Mouse (Mus musculus): ENCODE measurements around the gene Ccl1. TPM values are rescaled to one million over a fixed set of nuclear protein-coding genes. Genes with fewer than 3 reads are reported as not detected.

Gene Ccl1
- polyA plus RNA-seq, 1 experiment from 2014 or later = not detected

- Histone ChIP-seq H3K27me3 (replicated peaks; ENCODE audit: control insufficient read depth, insufficient read depth, low read length) (no peaks in the 10 kb centered on the region), H3K4me2 (ENCODE audit: low read length) (no peak overlapping the region), H3K9ac (ENCODE audit: low read length) (no peak overlapping the region), H3K4me1 (ENCODE audit: control insufficient read depth, insufficient read depth, low read length) (no peaks in the 10 kb centered on the region), H3K27ac (ENCODE audit: low read depth, low read length) (no peak overlapping the region), H3K36me3 (ENCODE audit: control insufficient read depth, insufficient read depth, low read length) (no peaks in the 10 kb centered on the region), H3K9me3 (replicated peaks; ENCODE audit: control insufficient read depth, low read length) (no peaks in the 10 kb centered on the region), H3K4me3 (ENCODE audit: low read depth, low read length) (no peak overlapping the region)
- ATAC-seq (no peak), DNase-seq (ENCODE audit: low spot score) (no peak)
- 86% methylated on average over 2 of the region's 2 CpGs for WGBS
These were observed 132.0 kb downstream of the Ccl1 start for GRCm38 (mm10) chr11:82173491-82173890.

- Histone ChIP-seq H3K27ac (ENCODE audit: low read depth, low read length) (no peak overlapping the region), H3K4me2 (ENCODE audit: low read length) (no peak overlapping the region), H3K27me3 (replicated peaks; ENCODE audit: control insufficient read depth, insufficient read depth, low read length) (no peaks in the 10 kb centered on the region), H3K4me1 (ENCODE audit: control insufficient read depth, insufficient read depth, low read length) (no peaks in the 10 kb centered on the region), H3K4me3 (ENCODE audit: low read depth, low read length) (no peak overlapping the region), H3K9ac (ENCODE audit: low read length) (no peak overlapping the region), H3K36me3 (ENCODE audit: control insufficient read depth, insufficient read depth, low read length) (no peaks in the 10 kb centered on the region), H3K9me3 (replicated peaks; ENCODE audit: control insufficient read depth, low read length) (no peaks in the 10 kb centered on the region)
- DNase-seq (ENCODE audit: low spot score) (no peak), ATAC-seq (no peak)
- WGBS = 80% methylated on average over 7 of the region's 7 CpGs
These were observed 134.0 kb downstream of the Ccl1 start for GRCm38 (mm10) chr11:82171316-82172071.

DNA sequence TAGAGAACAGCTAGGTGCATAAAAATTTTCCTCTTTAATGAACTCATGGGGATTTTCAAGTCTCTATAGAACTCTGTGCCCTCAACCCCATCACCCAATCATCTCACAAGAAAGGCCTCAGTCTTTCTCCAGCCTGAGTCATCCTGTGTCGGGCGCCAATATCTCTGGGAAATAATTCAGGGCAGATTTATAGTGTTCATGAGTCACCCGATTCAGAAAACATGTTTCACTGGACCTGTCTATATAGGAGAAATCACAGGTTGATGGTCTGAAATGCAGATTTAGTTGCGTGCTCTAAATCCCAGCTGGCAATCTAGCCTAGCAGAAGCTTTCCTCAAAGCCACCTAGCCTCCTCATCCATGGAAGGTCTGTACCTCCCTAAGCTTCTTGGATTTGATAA lies 136.0 kb downstream of the Ccl1 start:
- H3K27me3 ChIP-seq (replicated peaks; ENCODE audit: control insufficient read depth, insufficient read depth, low read length) = no peaks in the 10 kb centered on the region
- H3K4me3 ChIP-seq (ENCODE audit: low read depth, low read length) = no peak overlapping the region
- H3K4me2 ChIP-seq (ENCODE audit: low read length) = no peak overlapping the region
- H3K9ac ChIP-seq (ENCODE audit: low read length) = no peak overlapping the region
- no peaks in the 10 kb centered on the region for H3K9me3 ChIP-seq (replicated peaks; ENCODE audit: control insufficient read depth, low read length)
- WGBS = 95% methylated on average over 4 of the region's 4 CpGs
- no peaks in the 10 kb centered on the region for H3K36me3 ChIP-seq (ENCODE audit: control insufficient read depth, insufficient read depth, low read length)
- H3K27ac ChIP-seq (ENCODE audit: low read depth, low read length) = no peak overlapping the region
- no peaks in the 10 kb centered on the region for H3K4me1 ChIP-seq (ENCODE audit: control insufficient read depth, insufficient read depth, low read length)
- no peak for ATAC-seq
- DNase-seq (ENCODE audit: low spot score) = no peak

DNA sequence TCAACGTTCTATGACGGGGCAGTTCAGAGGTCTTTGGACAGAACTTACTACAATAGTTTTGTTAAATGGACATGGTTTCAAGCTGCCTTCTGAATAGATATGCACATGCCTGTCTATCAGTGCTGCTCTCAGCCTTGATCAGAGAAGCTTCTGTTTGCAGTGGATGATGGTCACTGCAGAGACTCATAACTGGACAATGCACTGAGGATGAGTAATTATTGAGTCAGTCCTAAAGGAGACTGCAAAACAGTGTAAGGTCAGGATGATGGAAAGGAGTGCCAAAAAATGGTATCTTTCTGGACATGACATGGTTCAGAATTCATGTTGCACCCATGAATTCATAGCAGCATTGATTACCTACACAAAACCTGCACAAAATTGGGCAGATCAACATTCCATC lies 137.2 kb downstream of the Ccl1 start:
- no peak overlapping the region for H3K4me3 ChIP-seq (ENCODE audit: low read depth, low read length)
- H3K27ac ChIP-seq (ENCODE audit: low read depth, low read length) = no peak overlapping the region
- DNase-seq (ENCODE audit: low spot score) = no peak
- no peak overlapping the region for H3K4me2 ChIP-seq (ENCODE audit: low read length)
- H3K9ac ChIP-seq (ENCODE audit: low read length) = no peak overlapping the region
- H3K9me3 ChIP-seq (replicated peaks; ENCODE audit: control insufficient read depth, low read length) = no peaks in the 10 kb centered on the region
- H3K36me3 ChIP-seq (ENCODE audit: control insufficient read depth, insufficient read depth, low read length) = no peaks in the 10 kb centered on the region
- no peaks in the 10 kb centered on the region for H3K27me3 ChIP-seq (replicated peaks; ENCODE audit: control insufficient read depth, insufficient read depth, low read length)
- no peaks in the 10 kb centered on the region for H3K4me1 ChIP-seq (ENCODE audit: control insufficient read depth, insufficient read depth, low read length)
- no peak for ATAC-seq
- WGBS = 99% methylated on average over 2 of the region's 2 CpGs

DNA sequence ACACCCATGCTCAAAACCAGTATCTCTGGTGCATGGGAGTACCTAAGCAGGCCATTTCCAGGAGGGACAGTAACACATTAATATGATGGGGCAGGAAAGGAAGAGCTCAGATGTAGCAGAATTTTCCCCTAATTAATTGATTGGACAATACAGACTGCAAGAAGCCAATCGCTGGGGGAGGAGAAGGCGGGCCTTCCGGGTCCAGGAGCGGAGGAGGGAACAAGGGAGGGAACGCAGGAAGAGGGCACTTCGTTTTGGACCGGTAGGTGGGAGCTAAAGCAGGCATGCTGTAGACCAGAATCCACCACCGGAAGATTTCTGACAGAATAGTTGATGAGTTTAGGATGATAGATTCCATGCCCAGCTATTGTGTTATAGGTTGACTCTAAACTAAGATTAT lies 142.2 kb downstream of the Ccl1 start:
- 66% methylated on average over 8 of the region's 8 CpGs for WGBS
- Histone ChIP-seq H3K4me3 (ENCODE audit: low read depth, low read length) (no peak overlapping the region), H3K4me2 (ENCODE audit: low read length) (no peak overlapping the region), H3K9ac (ENCODE audit: low read length) (no peak overlapping the region), H3K27ac (ENCODE audit: low read depth, low read length) (no peak overlapping the region), H3K9me3 (replicated peaks; ENCODE audit: control insufficient read depth, low read length) (no peaks in the 10 kb centered on the region), H3K27me3 (replicated peaks; ENCODE audit: control insufficient read depth, insufficient read depth, low read length) (no peaks in the 10 kb centered on the region), H3K4me1 (ENCODE audit: control insufficient read depth, insufficient read depth, low read length) (no peaks in the 10 kb centered on the region), H3K36me3 (ENCODE audit: control insufficient read depth, insufficient read depth, low read length) (no peaks in the 10 kb centered on the region)
- no peak for DNase-seq (ENCODE audit: low spot score)
- no peak for ATAC-seq

GRCm38 (mm10) chr11:82159126-82159525 lies 146.4 kb downstream of the Ccl1 start:
- ATAC-seq = no peak
- WGBS = 91% methylated on average over 2 of the region's 2 CpGs
- no peaks in the 10 kb centered on the region for H3K36me3 ChIP-seq (ENCODE audit: control insufficient read depth, insufficient read depth, low read length)

GRCm38 (mm10) chr11:82139492-82140094 lies 165.9 kb downstream of the Ccl1 start:
- H3K9me3 ChIP-seq (replicated peaks; ENCODE audit: control insufficient read depth, low read length) = no peaks in the 10 kb centered on the region
- DNase-seq (ENCODE audit: low spot score) (peak; percentile 1), ATAC-seq (no peak)
- H3K4me2 ChIP-seq (ENCODE audit: low read length) = no peak overlapping the region
- no peak overlapping the region for H3K9ac ChIP-seq (ENCODE audit: low read length)
- no peak overlapping the region for H3K27ac ChIP-seq (ENCODE audit: low read depth, low read length)
- H3K4me3 ChIP-seq (ENCODE audit: low read depth, low read length) = no peak overlapping the region
- no peaks in the 10 kb centered on the region for H3K27me3 ChIP-seq (replicated peaks; ENCODE audit: control insufficient read depth, insufficient read depth, low read length)
- H3K4me1 ChIP-seq (ENCODE audit: control insufficient read depth, insufficient read depth, low read length) = no peaks in the 10 kb centered on the region
- 80% methylated on average over 7 of the region's 7 CpGs for WGBS
- H3K36me3 ChIP-seq (ENCODE audit: control insufficient read depth, insufficient read depth, low read length) = no peaks in the 10 kb centered on the region

More at GRCm38 (mm10) chr11:82159126-82159525, 146.4 kb downstream of the Ccl1 start:
- Histone ChIP-seq H3K9ac (ENCODE audit: low read length) (no peak overlapping the region), H3K4me2 (ENCODE audit: low read length) (no peak overlapping the region), H3K9me3 (replicated peaks; ENCODE audit: control insufficient read depth, low read length) (no peaks in the 10 kb centered on the region), H3K4me1 (ENCODE audit: control insufficient read depth, insufficient read depth, low read length) (no peaks in the 10 kb centered on the region), H3K27ac (ENCODE audit: low read depth, low read length) (no peak overlapping the region), H3K4me3 (ENCODE audit: low read depth, low read length) (no peak overlapping the region), H3K27me3 (replicated peaks; ENCODE audit: control insufficient read depth, insufficient read depth, low read length) (no peaks in the 10 kb centered on the region)
- DNase-seq (ENCODE audit: low spot score) = no peak

GRCm38 (mm10) chr11:82136196-82136595 lies 169.3 kb downstream of the Ccl1 start:
- no peaks in the 10 kb centered on the region for H3K36me3 ChIP-seq (ENCODE audit: control insufficient read depth, insufficient read depth, low read length)
- H3K4me1 ChIP-seq (ENCODE audit: control insufficient read depth, insufficient read depth, low read length) = no peaks in the 10 kb centered on the region
- no peaks in the 10 kb centered on the region for H3K27me3 ChIP-seq (replicated peaks; ENCODE audit: control insufficient read depth, insufficient read depth, low read length)
- ATAC-seq = no peak
- WGBS = 85% methylated on average over 2 of the region's 2 CpGs
- no peaks in the 10 kb centered on the region for H3K9me3 ChIP-seq (replicated peaks; ENCODE audit: control insufficient read depth, low read length)
- H3K27ac ChIP-seq (ENCODE audit: low read depth, low read length) = no peak overlapping the region
- no peak for DNase-seq (ENCODE audit: low spot score)
- no peak overlapping the region for H3K9ac ChIP-seq (ENCODE audit: low read length)
- H3K4me2 ChIP-seq (ENCODE audit: low read length) = no peak overlapping the region
- no peak overlapping the region for H3K4me3 ChIP-seq (ENCODE audit: low read depth, low read length)

DNA sequence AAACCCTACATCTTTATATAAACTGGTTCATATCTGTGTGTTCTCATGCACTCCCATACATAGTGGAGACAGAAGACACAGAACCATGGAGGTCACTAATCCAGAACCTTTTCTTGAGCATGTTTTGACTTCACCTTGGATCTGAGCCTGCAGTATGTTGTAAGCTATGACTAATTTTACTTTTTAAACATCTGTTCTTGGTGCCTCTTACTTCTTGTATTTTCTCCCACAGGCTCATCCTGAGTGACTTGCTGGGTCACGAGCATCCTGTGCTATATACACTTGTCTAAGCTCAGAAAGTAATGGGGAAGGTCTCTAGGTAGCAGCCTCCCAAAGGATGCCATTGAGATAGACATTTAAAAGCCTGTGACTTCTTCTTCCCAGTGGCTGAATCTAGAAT lies 172.5 kb downstream of the Ccl1 start:
- ATAC-seq = no peak
- WGBS = 61% methylated on average over 1 of the region's 1 CpGs
- H3K9ac ChIP-seq (ENCODE audit: low read length) = no peak overlapping the region

More for the DNA sequence above, 172.5 kb downstream of the Ccl1 start:
- no peaks in the 10 kb centered on the region for H3K36me3 ChIP-seq (ENCODE audit: control insufficient read depth, insufficient read depth, low read length)
- H3K27me3 ChIP-seq (replicated peaks; ENCODE audit: control insufficient read depth, insufficient read depth, low read length) = no peaks in the 10 kb centered on the region
- DNase-seq (ENCODE audit: low spot score) = no peak
- no peaks in the 10 kb centered on the region for H3K4me1 ChIP-seq (ENCODE audit: control insufficient read depth, insufficient read depth, low read length)
- H3K9me3 ChIP-seq (replicated peaks; ENCODE audit: control insufficient read depth, low read length) = no peaks in the 10 kb centered on the region
- no peak overlapping the region for H3K4me2 ChIP-seq (ENCODE audit: low read length)
- no peak overlapping the region for H3K4me3 ChIP-seq (ENCODE audit: low read depth, low read length)
- H3K27ac ChIP-seq (ENCODE audit: low read depth, low read length) = no peak overlapping the region
